Mouse (Mus musculus) brain, embryonic 14.5 days (tissue): ENCODE measurements at regions not wholly inside any gene's neighbourhood (a gene's known extent, or its start where the extent isn't known, plus 50 kb on each side); places are given as distances from the start of the nearest gene placed in this dataset.

ENCODE experiments used
- DNase-seq: peaks from one replicate; pipeline ENCODE4 v3.0.0-alpha.2; 2011; ENCODE audit warnings: low read depth
- CTCF ChIP-seq: fragments of 200-500 bp; IDR thresholded peaks from 2 replicates; pipeline ENCODE4 v1.5.1; 2012; ENCODE audit warnings: inconsistent platforms, mild to moderate bottlenecking, moderate library complexity, borderline replicate concordance; ENCODE audit not compliant: insufficient read depth, insufficient read length; ENCODE audit errors: extremely low read depth
- POLR2A ChIP-seq: fragments of 200-500 bp; IDR thresholded peaks from 2 replicates; pipeline ENCODE4 v1.6.1; 2012; ENCODE audit warnings: mild to moderate bottlenecking, inconsistent platforms, borderline replicate concordance; ENCODE audit not compliant: poor library complexity, insufficient read depth, insufficient read length, severe bottlenecking; ENCODE audit errors: extremely low read depth

DNA sequence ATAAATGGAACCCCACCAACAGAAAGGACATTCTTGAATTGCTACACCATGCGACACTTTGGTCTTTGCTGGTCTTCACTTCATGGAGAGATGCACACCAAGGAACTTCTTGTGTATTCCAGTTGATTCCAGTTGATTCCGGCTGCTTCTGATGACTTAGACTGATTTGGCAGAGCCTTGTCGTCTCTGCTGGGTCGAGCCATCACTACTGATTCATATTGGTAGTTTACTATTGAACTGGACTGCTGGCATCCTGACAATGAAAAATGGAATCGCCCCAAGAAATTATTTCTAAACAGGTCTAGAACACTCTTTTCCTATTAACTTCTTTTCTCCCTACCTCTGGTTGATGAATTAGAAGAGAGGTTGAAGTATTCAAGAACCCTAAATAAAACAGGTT lies 277.7 kb downstream of the Tbc1d1 start:
- TF ChIP-seq POLR2A, result no peak
- no peak for TF ChIP-seq CTCF
- DNase-seq, result no peak

GRCm38 (mm10) chr5:64435491-64435890 lies 279.4 kb downstream of the Tbc1d1 start:
- TF ChIP-seq CTCF, result no peak
- DNase-seq, result no peak

DNA sequence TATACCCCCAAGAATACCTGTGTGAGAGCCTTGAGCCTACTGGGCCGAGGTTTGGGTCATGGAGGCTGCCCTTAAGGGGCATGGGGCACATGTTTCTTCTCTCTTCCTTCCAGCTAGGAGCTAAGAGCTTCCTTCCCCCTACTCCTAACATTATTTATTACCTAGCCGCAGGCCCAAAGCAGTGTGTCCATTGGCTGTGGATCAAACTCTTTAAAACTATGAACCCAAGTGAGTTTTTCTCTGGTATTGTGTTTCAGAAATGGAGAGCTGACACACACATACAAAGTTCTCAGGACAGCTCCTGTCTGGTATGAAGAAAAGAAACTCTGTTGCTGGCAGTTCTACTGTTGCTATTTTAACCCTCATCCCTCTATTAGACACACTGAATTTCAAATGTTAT lies 279.9 kb downstream of the Tbc1d1 start:
- TF ChIP-seq CTCF (no peak), POLR2A (no peak)
- no peak for DNase-seq

DNA sequence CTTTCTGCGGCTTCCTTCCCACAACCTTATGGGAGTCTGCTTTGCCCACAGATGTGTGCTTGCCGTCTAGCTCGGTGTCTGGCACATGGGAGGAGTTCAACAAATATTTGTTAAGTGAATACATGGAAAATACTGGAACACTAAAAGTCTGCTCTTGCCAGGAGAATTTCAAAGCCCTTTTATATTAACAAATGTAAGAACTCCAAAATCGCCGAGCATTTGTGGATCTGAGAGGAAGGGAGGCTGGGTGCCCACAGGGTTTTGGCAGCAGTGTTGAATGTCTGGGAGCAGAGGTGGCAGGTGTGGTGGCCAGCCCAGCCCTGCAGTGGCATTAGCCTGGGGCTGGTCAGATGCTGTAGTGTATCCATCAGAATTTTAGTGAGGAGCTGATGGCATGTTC lies 281.6 kb downstream of the Tbc1d1 start:
- DNase-seq, result no peak
- TF ChIP-seq CTCF (no peak), POLR2A (no peak)

DNA sequence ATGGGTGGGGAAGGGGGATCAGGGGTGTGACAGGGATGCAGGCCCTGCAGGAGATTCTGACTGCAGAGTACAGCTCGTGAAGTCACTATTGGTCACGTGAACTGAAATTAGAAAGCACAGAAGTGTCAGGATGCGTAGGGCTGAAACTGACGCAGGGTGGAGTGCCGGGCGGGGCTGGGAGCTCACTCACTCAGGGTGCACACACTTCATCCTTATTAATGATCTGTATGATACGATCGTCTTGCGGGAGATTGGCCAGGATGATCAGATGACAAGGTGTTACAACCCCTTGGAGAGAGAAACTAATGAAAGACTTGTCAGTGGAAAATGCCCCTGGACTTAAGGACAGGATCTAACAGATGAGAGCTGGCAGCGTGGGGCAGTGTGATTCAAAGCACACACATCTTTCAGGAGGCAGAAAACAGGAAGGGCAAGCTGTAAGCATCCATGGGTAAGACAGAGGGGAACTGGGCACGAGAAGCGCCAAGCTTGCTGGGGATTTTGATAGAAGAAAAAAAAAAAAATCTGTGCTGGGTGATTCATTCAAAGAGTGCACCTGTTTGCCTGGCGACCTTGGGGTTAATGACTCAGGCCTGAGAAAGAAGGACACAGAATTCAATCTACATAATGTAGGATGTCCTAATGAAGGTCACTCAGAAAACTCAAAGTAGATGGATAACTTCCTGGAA lies 282.5 kb downstream of the Tbc1d1 start:
- DNase-seq, result no peak
- TF ChIP-seq CTCF, result no peak
- no peak for TF ChIP-seq POLR2A

DNA sequence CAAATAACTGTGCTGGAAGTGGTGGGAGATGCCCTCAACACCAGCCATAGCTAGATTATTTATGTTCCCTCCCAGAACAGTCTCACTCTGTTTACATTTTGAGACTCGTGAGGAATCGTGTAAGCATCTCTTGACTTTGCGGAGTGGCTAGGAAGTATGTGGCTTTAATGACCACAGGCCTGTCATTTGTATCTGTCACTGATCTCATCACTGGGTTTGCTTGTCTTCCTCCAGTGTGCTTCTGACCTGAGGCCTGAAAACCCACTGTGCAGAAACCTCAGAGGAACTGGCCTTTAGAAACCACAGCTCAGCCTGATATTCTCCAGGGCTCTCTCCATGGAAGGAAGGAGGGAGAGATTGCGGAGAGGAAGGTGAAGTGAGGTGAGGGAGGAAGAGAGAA lies 291.7 kb downstream of the Tbc1d1 start:
- no peak for DNase-seq
- TF ChIP-seq POLR2A (no peak), CTCF (no peak)

DNA sequence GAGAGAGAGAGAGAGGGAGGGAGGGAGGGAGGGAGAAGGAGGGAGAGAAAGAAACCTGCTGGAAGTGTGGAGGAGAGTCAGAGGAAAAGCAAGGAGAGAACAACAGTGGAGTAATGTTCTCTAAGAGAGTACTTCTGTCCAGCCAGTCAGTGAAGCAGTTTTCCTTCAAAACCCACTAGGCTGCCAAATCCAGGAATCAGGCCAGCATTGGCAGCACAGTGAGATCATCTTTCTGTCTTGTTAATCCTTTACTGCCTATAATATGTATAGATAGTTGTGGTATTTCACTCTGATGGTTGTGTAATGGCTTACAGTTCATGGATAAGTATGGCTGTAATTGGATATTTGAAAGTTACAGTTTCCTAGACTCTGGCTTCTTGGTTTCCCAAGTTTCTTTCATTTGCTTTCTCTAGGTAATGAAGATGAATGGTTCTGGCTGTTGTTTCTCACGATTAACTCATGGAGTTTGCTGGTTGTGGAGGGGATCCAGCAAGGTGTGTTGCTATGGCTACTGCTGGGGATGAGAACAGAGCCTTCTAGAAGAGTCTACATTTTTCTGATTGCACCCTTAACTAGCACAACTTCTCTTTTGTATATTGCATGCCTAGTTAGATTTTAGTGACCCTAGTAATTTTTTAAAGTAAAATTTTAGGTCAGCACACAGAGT lies 296.7 kb downstream of the Tbc1d1 start:
- TF ChIP-seq POLR2A (no peak), CTCF (no peak)
- peak; percentile 58 for DNase-seq

GRCm38 (mm10) chr5:64459807-64460206 lies 303.7 kb downstream of the Tbc1d1 start:
- no peak for DNase-seq
- TF ChIP-seq CTCF (no peak), POLR2A (no peak)

DNA sequence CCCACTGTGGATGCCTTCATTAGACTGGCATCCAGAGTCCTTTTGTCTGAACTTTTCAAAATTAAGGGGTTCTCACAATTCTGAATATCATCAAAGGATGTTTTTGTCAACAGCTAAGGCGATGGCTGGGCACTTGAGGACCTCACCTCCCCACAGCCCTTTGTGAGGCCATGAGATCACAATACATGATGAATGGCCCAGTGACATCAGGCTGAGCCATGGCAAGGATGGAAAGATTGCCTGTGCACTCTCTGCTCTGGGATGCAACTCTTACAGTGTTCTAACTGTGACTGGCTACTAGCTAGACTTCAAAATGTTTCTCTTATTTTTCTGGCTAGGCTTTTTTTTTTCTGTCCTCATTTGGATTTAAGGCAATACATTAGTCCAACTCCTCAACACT lies 304.8 kb downstream of the Tbc1d1 start:
- TF ChIP-seq POLR2A, result no peak
- no peak for TF ChIP-seq CTCF

GRCm38 (mm10) chr5:64461592-64461991 lies 305.5 kb downstream of the Tbc1d1 start:
- no peak for DNase-seq
- TF ChIP-seq CTCF, result no peak
- TF ChIP-seq POLR2A, result no peak

More for the DNA sequence above, 304.8 kb downstream of the Tbc1d1 start:
- no peak for DNase-seq

- no peak for DNase-seq
- no peak for TF ChIP-seq CTCF
Observed at GRCm38 (mm10) chr5:64462411-64462810, 306.3 kb downstream of the Tbc1d1 start.

DNA sequence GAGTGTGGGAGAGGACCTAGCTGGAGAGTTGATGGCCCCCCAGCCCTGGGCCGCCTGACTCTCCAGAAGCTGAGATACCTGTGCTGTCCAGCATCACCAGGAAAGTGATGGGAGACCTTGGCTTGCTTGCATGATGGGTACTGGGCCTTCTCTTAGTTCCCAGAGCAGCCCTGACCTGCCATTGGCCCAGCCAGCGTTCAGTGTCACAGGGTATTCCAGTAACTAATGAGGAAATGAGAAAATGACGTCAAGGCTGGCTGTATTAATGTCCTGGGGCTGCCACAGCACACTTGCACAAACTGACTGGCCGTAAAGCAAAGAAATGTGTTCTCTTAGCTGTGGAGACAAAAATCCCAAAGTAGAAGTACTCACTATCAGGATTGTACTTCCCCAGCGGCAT lies 307.5 kb downstream of the Tbc1d1 start:
- no peak for DNase-seq
- no peak for TF ChIP-seq POLR2A
